Mouse (Mus musculus): ENCODE results near the gene Gnai2. TPM values are rescaled to one million over a fixed set of nuclear protein-coding genes. Genes with fewer than 3 reads are reported as not detected.

Gene Gnai2
- polyA plus RNA-seq, 1 experiment = 284 TPM

DNA sequence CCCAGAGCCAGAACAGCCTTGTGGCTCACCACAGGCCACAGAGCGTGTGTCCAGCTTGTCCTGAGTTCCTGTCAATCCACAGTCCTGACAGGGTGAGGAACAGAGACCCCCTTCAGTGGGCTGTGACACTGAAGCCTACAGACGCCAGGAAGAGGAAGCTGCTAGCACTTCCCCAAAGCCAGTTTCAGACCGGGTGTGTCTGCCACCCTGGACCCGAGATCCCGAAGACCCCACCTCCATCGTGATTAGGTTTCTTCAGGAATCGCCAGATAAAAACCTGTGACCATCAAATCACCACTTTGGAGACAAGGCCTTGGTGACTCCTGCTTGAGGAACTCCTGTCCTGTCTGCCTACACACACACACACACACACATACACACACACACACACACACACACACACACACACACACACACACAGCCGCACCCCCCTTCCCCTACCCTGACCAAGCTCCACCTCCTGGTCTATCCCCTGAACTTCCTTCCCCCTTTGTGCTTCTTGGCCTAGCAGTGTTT, 5.1 kb upstream of the Gnai2 start:
- Histone ChIP-seq H3K4me1 (ENCODE audit: control insufficient read depth, insufficient read depth, low read length) (peaks cover 5% of the 10 kb centered on the region), H3K36me3 (ENCODE audit: control insufficient read depth, insufficient read depth, low read length, poor library complexity, severe bottlenecking) (no peaks in the 10 kb centered on the region), H3K4me3 (ENCODE audit: low read depth, low read length) (no peak overlapping the region), H3K9me3 (replicated peaks; ENCODE audit: control insufficient read depth, insufficient read depth, low read length, poor library complexity, severe bottlenecking) (no peaks in the 10 kb centered on the region), H3K9ac (ENCODE audit: low read depth, poor library complexity, severe bottlenecking) (no peak overlapping the region), H3K27ac (ENCODE audit: insufficient read depth, low read length) (no peak overlapping the region), H3K27me3 (ENCODE audit: control insufficient read depth, insufficient read depth, low read length, poor library complexity, severe bottlenecking) (no peaks in the 10 kb centered on the region)
- TF ChIP-seq EP300 (IDR thresholded peaks at IDR 0.05; ENCODE audit: insufficient read depth, low read depth, low read length) = no peak
- TF ChIP-seq CTCF (IDR thresholded peaks at IDR 0.05; ENCODE audit: low read depth, low read length) = no peak
- TF ChIP-seq POLR2A (IDR thresholded peaks at IDR 0.05; ENCODE audit: insufficient read depth, low read length) = no peak

DNA sequence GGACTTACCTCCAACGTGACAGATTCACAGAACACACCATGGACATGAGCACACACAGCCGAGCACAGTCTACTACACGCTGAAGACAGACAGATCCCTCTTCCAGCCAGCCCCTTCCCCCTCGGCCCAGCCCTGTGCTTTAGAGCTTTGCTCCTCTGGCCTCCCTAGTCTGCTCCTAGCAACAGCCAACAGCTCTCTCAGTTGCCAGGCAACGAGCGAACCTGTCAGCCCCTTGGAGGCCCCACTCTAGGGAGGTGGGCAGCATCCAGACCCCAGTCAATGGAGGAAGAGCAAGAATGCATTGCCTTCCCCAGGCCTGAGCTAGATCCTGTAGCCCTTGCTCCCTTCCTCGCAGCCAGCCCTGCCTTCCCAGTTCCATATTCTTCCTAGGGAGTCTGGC, 1.9 kb upstream of the Gnai2 start:
- no peaks in the 10 kb centered on the region for H3K36me3 ChIP-seq (ENCODE audit: control insufficient read depth, insufficient read depth, low read length, poor library complexity, severe bottlenecking)
- H3K4me3 ChIP-seq (ENCODE audit: low read depth, low read length) = no peak overlapping the region
- H3K27me3 ChIP-seq (ENCODE audit: control insufficient read depth, insufficient read depth, low read length, poor library complexity, severe bottlenecking) = no peaks in the 10 kb centered on the region
- no peak overlapping the region for H3K9ac ChIP-seq (ENCODE audit: low read depth, poor library complexity, severe bottlenecking)
- TF ChIP-seq EP300 (IDR thresholded peaks at IDR 0.05; ENCODE audit: insufficient read depth, low read depth, low read length) = no peak
- no peak for TF ChIP-seq POLR2A (IDR thresholded peaks at IDR 0.05; ENCODE audit: insufficient read depth, low read length)
- no peak for TF ChIP-seq CTCF (IDR thresholded peaks at IDR 0.05; ENCODE audit: low read depth, low read length)
- peaks cover 8% of the 10 kb centered on the region for H3K4me1 ChIP-seq (ENCODE audit: control insufficient read depth, insufficient read depth, low read length)
- no peaks in the 10 kb centered on the region for H3K9me3 ChIP-seq (replicated peaks; ENCODE audit: control insufficient read depth, insufficient read depth, low read length, poor library complexity, severe bottlenecking)
- H3K27ac ChIP-seq (ENCODE audit: insufficient read depth, low read length) = no peak overlapping the region

DNA sequence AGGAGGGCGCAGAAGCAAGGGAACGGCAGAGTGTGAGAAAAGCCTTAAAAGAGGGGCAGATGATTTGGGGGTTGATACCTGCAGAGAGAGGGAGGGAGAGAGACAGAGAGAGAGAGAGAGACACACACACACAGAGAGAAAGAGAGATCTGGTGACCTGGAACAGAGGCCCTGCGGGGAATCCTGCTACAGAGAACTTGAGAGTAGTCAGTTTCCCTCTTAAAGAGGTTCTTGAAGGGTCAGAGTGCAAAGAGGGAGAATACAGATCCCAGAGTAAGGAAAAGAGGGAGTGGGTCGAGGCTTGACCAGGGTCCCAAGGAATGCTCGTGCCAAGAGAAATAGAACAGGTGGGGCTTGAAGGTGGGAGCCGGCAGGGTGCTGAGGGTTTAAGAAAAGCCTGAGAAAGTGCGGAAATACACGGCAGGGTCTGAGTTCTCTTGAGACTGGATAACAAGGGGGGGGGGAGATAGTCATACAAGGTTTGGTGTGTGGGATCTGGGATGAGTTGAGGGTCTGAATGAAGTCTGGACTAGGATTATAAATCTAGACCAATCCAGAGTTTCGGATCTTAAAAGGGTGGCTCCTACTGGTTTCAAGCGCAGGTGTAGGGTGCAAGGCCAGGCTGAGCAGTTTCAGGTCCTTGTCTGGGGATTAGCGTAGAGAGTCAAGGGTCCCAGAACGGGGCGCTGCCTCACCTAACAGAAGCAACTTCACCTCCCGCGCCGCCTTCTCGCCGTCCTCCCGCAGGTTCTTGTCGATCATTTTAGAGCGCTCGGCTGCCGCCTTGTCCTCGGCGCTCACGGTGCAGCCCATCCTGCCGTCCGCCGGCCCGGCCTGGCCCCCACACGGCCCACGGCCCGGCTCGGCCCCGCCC, 525 bp downstream of the Gnai2 start:
- H3K9me3 ChIP-seq (replicated peaks; ENCODE audit: control insufficient read depth, insufficient read depth, low read length, poor library complexity, severe bottlenecking) = no peaks in the 10 kb centered on the region
- TF ChIP-seq POLR2A (IDR thresholded peaks at IDR 0.05; ENCODE audit: insufficient read depth, low read length) = no peak
- no peak for TF ChIP-seq EP300 (IDR thresholded peaks at IDR 0.05; ENCODE audit: insufficient read depth, low read depth, low read length)
- no peak for TF ChIP-seq CTCF (IDR thresholded peaks at IDR 0.05; ENCODE audit: low read depth, low read length)
- no peaks in the 10 kb centered on the region for H3K27me3 ChIP-seq (ENCODE audit: control insufficient read depth, insufficient read depth, low read length, poor library complexity, severe bottlenecking)
- H3K9ac ChIP-seq (ENCODE audit: low read depth, poor library complexity, severe bottlenecking) = peak overlapping the region; percentile 89
- peaks cover 9% of the 10 kb centered on the region for H3K4me1 ChIP-seq (ENCODE audit: control insufficient read depth, insufficient read depth, low read length)
- no peaks in the 10 kb centered on the region for H3K36me3 ChIP-seq (ENCODE audit: control insufficient read depth, insufficient read depth, low read length, poor library complexity, severe bottlenecking)
- no peak overlapping the region for H3K27ac ChIP-seq (ENCODE audit: insufficient read depth, low read length)
- peak overlapping the region; percentile 84 for H3K4me3 ChIP-seq (ENCODE audit: low read depth, low read length)

DNA sequence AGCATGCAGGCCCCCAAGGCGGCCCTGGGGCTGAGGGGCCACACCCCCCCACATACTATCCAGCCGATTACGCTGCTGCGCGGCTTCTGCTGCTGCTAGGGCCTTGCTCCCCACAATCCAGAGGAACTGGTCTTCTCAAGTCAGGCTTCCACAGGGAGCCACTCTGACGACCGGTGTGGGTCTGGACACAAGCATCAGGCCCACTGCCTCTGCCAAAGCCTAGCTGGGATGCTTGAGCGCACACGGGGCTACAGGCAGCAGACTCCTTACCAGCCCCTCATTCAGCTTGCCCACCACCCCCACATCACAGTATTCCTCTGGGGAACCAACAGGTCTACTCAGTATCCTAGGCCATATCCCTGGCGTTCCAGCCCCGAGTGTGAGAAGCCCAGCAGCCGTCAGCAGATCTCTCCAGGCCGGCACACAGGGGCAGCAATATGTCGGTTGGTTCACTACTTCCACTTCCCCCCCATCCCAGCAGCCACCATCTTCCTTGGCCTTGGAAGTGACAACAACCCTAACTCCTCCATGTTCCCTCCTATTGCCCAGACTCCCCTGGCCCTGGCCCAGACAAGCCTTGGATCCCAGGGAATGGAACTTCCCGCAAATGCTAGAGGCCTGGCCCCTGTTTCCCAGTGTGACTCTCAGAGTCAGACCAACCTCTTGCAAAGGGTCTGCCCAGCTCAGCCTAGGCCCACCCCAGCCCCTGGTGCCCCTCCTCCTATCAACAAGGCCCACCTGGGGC, 1.3 kb downstream of the Gnai2 start:
- TF ChIP-seq EP300 (IDR thresholded peaks at IDR 0.05; ENCODE audit: insufficient read depth, low read depth, low read length) = no peak
- no peak for TF ChIP-seq POLR2A (IDR thresholded peaks at IDR 0.05; ENCODE audit: insufficient read depth, low read length)
- TF ChIP-seq CTCF (IDR thresholded peaks at IDR 0.05; ENCODE audit: low read depth, low read length) = no peak
- no peaks in the 10 kb centered on the region for H3K27me3 ChIP-seq (ENCODE audit: control insufficient read depth, insufficient read depth, low read length, poor library complexity, severe bottlenecking)

DNA sequence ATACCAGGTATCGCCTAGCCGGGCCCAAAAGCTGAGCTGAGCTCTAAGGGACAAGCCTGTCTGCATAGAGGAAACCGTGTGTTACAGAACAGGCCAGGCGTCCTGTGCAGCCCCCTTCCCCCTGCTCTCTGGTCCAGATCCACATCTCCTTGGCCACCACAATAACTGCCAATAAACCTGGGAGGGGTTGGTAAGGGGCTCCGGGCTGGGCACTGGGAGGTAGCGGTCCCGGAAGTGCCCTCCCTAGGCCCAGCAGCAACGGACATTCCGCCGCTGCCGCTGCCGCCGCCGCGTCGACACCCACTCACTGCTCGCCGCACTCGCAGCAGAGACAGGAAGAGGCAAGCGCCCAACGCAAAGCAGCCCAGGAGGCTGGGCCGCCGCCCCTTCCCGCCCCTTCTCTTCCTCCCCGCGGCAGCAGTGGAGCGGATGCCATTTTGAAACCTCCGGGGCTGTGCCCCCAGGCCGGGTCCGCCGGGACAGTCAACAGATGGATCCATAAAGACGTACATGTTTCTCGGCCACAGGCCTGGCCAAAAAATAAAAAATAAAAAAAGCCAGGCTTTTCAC, 2.0 kb downstream of the Gnai2 start:
- Histone ChIP-seq H3K27me3 (ENCODE audit: control insufficient read depth, insufficient read depth, low read length, poor library complexity, severe bottlenecking) (no peaks in the 10 kb centered on the region), H3K4me1 (ENCODE audit: control insufficient read depth, insufficient read depth, low read length) (peaks cover 12% of the 10 kb centered on the region), H3K4me3 (ENCODE audit: low read depth, low read length) (peak overlapping the region; percentile 84), H3K27ac (ENCODE audit: insufficient read depth, low read length) (no peak overlapping the region), H3K36me3 (ENCODE audit: control insufficient read depth, insufficient read depth, low read length, poor library complexity, severe bottlenecking) (no peaks in the 10 kb centered on the region), H3K9ac (ENCODE audit: low read depth, poor library complexity, severe bottlenecking) (peak overlapping the region; percentile 89), H3K9me3 (replicated peaks; ENCODE audit: control insufficient read depth, insufficient read depth, low read length, poor library complexity, severe bottlenecking) (no peaks in the 10 kb centered on the region)
- TF ChIP-seq CTCF (IDR thresholded peaks at IDR 0.05; ENCODE audit: low read depth, low read length) (no peak), POLR2A (IDR thresholded peaks at IDR 0.05; ENCODE audit: insufficient read depth, low read length) (no peak), EP300 (IDR thresholded peaks at IDR 0.05; ENCODE audit: insufficient read depth, low read depth, low read length) (no peak)

More for the DNA sequence above, 1.3 kb downstream of the Gnai2 start:
- Histone ChIP-seq H3K9me3 (replicated peaks; ENCODE audit: control insufficient read depth, insufficient read depth, low read length, poor library complexity, severe bottlenecking) (no peaks in the 10 kb centered on the region), H3K9ac (ENCODE audit: low read depth, poor library complexity, severe bottlenecking) (peak overlapping the region; percentile 89), H3K4me3 (ENCODE audit: low read depth, low read length) (peak overlapping the region; percentile 84), H3K36me3 (ENCODE audit: control insufficient read depth, insufficient read depth, low read length, poor library complexity, severe bottlenecking) (no peaks in the 10 kb centered on the region), H3K27ac (ENCODE audit: insufficient read depth, low read length) (no peak overlapping the region), H3K4me1 (ENCODE audit: control insufficient read depth, insufficient read depth, low read length) (peaks cover 9% of the 10 kb centered on the region)

Measured in ES-Bruce4 (cell line).